Mouse (Mus musculus): Measurements from ENCODE around the gene Gramd1b. TPM values are rescaled to one million over a fixed set of nuclear protein-coding genes. Genes with fewer than 3 reads are reported as not detected.

Gene Gramd1b
- 13.5 and 13.9 TPM in 2 replicates for polyA plus RNA-seq (2015; fragmentation: Nextera tagmentation; extraction: Ambion mirVana)

DNA sequence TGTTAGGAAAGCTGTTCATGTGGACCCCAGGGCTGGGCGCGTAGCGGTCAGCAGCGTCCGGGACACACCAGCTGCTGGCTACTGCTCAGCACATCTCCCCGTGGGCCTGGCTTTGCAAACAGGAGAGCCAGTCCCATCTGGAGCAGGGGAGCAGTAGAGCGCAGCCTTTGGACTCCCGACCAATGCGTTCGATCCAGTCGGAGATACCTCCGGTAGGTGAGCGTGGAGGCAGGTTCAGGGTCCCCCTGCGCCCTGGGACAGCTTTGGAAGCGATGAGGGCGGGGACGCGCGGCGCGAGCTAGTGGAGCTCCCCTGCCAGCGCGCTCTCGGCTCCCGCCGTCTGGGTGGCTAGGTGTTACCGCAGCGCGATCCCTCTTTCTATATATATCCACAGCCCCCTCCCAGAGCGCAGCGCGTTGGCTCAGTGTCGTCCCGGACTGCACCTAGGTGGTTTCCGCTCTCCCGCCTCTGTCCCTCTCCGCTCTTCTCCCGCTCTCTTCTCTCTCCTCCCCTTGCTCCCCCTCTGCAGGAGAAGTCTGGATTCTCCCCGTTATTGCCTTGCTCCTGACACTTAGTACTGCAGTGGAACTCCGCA lies at the start of gene Gramd1b:
Gene Gramd1b (minus strand): TSS at position 357 of the 595 bp plus-strand sequence.
- under 1% methylated on average over 40 of the region's 40 CpGs for WGBS
- peak within 1 kb of the TSS; percentile 84 for H3K4me2 ChIP-seq
- peaks cover 18% of the 10 kb centered on the region for H3K27me3 ChIP-seq
- H3K9ac ChIP-seq: peak within 1 kb of the TSS; percentile 77
- peaks cover 15% of the 10 kb centered on the region for H3K4me1 ChIP-seq (replicated peaks)
- H3K4me3 ChIP-seq: peak within 1 kb of the TSS; percentile 56
- no peaks in the 10 kb centered on the region for H3K36me3 ChIP-seq
- ATAC-seq (ENCODE audit: low FRiP score): peak; percentile 81
- no peaks in the 10 kb centered on the region for H3K9me3 ChIP-seq
- H3K27ac ChIP-seq: no peak within 1 kb of the TSS

DNA sequence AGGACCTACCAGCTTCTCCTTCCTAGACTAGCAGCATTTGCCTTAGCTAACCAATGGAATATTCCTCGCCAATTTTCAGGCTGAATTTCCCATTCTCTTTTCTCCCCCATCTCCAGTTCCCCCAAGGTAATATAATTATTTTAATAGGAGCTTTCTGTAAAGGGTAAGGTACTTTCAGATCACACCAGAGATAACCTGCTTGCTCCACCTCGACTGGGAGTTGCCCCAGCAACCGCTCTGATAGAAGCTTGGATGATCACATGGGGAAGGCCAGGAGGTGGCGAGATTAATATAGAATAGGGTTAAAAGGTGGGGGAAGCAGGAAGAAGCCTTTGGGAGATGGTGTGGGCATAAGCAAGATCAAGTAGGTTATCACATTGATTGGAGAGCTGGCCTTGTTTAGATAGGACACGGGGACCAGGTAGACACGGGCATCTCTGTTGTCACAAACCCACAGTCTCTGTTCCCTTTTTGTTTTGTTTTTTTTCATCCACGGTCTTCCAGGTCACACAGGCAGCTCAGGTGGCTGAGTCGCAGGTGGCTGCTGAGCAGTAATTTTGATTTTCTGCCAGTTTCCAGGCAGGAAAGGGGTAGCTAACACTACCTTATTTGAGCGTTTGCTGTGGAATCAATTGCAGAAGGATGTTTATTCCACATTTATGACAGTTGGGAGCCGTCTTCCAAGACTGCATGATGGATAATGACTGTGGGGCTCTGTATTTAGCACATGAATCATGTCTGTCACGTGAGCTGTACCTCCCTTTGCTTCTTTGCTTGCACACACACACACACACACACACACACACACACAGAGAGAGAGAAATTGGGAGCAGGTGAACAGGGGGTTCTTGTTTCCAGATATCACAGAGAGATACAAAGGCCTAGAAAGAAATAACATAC lies 47.8 kb upstream of the Gramd1b start:
- Histone ChIP-seq H3K9me3 (no peaks in the 10 kb centered on the region), H3K4me1 (replicated peaks) (peaks cover 13% of the 10 kb centered on the region), H3K27ac (peak overlapping the region; percentile 36), H3K27me3 (no peaks in the 10 kb centered on the region), H3K4me2 (no peak overlapping the region), H3K4me3 (no peak overlapping the region), H3K36me3 (no peaks in the 10 kb centered on the region), H3K9ac (no peak overlapping the region)
- no peak for ATAC-seq (ENCODE audit: low FRiP score)
- 69% methylated on average over 11 of the region's 11 CpGs for whole genome bisulfite sequencing

DNA sequence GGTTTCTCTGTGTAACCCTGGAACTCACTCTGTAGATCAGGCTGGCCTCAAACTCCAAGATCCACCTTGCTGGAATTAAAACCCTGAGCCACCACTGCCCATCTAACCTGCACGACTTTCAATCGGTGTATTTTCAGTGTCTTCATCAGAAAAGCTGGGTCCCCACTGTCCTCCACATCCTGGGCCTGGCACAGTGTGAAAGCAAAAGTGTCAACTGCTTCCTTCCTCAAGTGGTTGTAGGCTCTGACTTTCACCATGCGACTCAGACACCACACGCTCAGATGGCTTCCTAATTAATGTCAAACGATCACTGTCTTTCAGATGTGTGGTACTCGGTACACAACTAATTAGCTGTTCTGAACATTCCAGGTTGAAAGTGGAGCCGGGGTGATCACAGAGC lies 45.9 kb upstream of the Gramd1b start:
- 84% methylated on average over 7 of the region's 7 CpGs for WGBS
- H3K4me2 ChIP-seq: no peak overlapping the region
- ATAC-seq (ENCODE audit: low FRiP score): no peak
- no peak overlapping the region for H3K27ac ChIP-seq
- no peak overlapping the region for H3K4me3 ChIP-seq
- no peak overlapping the region for H3K9ac ChIP-seq
- no peaks in the 10 kb centered on the region for H3K9me3 ChIP-seq
- no peaks in the 10 kb centered on the region for H3K27me3 ChIP-seq
- H3K4me1 ChIP-seq (replicated peaks): peaks cover 10% of the 10 kb centered on the region
- H3K36me3 ChIP-seq: no peaks in the 10 kb centered on the region

DNA sequence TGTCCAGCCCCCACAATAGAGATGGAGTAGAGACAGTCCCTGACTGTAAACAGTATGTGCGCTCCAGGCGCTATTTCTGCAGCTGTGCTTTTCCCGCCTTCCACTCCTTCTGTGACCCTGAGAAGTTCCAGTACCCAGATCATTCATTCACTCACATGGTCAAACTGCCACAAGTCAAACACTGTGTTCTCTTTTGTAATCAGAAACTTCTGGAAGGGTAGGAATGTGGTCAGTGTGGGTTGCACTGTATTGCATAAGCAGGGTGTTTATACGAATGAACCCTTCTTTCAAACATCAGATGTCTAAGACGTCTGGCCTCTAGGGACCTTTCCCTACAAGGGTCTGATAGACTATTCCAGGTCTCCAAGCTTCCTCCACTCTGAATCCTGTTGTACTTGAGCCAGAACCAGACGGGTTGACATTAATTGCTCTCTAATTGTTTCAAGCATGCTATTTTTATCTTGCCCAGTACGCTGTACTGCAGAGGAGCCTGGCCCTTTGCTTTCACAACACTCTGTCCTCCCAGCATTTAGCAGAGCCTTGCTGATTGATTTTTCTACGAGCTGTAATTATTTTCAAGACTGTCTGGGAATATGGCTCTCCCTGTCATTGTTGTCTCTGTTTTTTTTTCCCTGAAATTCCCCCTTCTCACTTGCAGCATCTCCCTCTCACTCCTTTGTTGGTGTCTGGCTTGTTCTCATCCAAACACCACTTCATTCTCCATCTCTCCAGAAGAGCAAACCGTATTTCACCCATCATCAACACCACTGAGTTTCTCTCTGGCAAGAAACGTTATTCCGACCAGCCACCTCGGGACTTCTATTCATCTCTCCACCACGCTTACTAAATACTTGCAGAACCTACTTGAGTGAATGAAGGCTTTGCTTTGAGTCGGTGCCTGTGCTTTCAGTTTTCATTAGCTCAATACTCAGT lies 44.1 kb upstream of the Gramd1b start:
- Histone ChIP-seq H3K9ac (no peak overlapping the region), H3K4me2 (no peak overlapping the region), H3K4me3 (no peak overlapping the region), H3K36me3 (no peaks in the 10 kb centered on the region), H3K9me3 (no peaks in the 10 kb centered on the region), H3K27me3 (no peaks in the 10 kb centered on the region), H3K4me1 (replicated peaks) (peaks cover 10% of the 10 kb centered on the region), H3K27ac (peak overlapping the region; percentile 35)
- 69% methylated on average over 14 of the region's 14 CpGs for WGBS
- no peak for ATAC-seq (ENCODE audit: low FRiP score)

DNA sequence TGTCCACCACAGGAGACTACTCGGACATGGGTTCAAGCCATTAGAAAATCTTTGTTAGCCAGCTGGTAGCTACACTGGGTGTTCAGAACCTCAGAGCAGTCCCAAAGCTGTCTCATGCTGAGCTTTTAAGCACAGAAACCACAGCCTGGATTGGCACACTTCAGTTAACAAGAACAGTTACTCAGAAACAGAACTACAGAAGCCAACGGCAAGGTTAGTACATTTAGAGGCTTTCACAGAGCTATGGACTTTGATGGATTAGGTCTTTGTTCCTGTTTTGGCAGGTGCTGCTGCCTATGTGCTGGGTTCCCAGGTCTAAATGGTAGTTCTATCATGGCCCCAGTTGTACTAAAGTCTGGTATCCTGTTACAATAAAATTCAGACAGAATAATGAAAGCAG lies 40.1 kb upstream of the Gramd1b start:
- no peak overlapping the region for H3K27ac ChIP-seq
- no peak for ATAC-seq (ENCODE audit: low FRiP score)
- WGBS: 77% methylated on average over 2 of the region's 2 CpGs
- H3K27me3 ChIP-seq: no peaks in the 10 kb centered on the region
- no peak overlapping the region for H3K4me2 ChIP-seq
- H3K9ac ChIP-seq: no peak overlapping the region
- no peaks in the 10 kb centered on the region for H3K36me3 ChIP-seq
- H3K4me3 ChIP-seq: no peak overlapping the region
- peaks cover 10% of the 10 kb centered on the region for H3K4me1 ChIP-seq (replicated peaks)
- H3K9me3 ChIP-seq: no peaks in the 10 kb centered on the region

DNA sequence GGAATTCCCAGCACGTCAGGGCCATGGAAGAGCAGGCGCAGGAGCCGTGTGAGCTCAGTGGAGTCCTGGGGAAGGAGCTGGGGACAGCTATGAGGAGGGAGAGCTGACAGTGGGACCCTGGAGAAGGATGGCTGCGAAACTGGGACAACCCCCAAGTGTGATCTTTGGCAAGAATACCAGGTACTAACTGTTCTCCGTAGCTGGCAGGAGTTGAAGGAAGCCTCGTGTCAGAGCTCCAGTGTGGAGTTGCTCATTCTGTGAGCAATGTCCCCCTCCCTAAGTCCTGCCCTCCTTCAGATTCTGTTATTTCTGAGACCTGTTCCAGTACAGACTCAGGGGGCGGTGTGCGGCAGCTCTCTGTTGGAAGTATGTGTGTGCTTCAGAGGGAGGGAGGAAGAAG lies 36.9 kb upstream of the Gramd1b start:
- Histone ChIP-seq H3K4me2 (no peak overlapping the region), H3K9me3 (no peaks in the 10 kb centered on the region), H3K9ac (no peak overlapping the region), H3K36me3 (no peaks in the 10 kb centered on the region), H3K27ac (no peak overlapping the region), H3K27me3 (no peaks in the 10 kb centered on the region), H3K4me1 (replicated peaks) (no peaks in the 10 kb centered on the region), H3K4me3 (no peak overlapping the region)
- ATAC-seq (ENCODE audit: low FRiP score): no peak
- WGBS: 73% methylated on average over 8 of the region's 8 CpGs

DNA sequence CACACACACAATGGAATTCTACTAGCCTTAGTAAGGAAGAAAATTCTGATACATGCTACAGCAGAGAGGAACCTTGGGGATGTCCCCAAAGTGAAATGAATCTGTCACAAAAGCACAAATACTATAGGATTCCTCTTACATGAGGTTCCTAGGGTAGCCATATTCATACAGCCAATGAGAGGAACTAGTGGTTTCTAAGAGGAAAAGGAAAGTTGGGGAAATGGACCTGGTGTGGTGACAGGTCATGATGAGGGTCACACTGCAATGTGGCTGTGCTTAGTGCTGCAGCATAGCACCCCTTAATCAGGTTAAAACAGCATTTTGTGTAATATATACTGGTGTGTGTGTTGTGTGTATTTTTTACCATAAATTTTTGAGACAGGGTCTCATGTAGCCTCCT lies 32.6 kb upstream of the Gramd1b start:
- ATAC-seq (ENCODE audit: low FRiP score): no peak
- no peaks in the 10 kb centered on the region for H3K4me1 ChIP-seq (replicated peaks)
- no peaks in the 10 kb centered on the region for H3K27me3 ChIP-seq

DNA sequence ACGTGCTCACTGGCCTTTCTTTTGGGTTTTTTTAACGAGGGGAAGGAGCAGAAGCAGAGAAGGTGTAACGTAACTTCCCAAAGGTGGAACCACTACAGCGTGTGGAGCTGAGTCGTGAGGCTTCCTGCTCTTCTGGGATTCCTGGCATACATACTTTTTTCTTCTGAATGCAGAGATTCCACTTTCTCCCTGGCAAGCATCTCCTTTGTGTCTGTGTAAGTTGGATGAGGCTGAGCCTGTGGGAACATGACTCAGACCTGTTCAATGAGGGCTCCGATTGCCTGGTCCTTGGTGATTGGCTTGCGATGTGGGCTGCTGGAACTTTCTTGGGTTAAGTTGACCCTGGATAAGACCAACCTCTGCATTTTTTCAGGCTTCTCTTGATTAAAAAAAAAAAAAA lies 28.5 kb upstream of the Gramd1b start:
- Histone ChIP-seq H3K4me3 (no peak overlapping the region), H3K9ac (no peak overlapping the region), H3K9me3 (no peaks in the 10 kb centered on the region), H3K4me1 (replicated peaks) (no peaks in the 10 kb centered on the region), H3K27me3 (no peaks in the 10 kb centered on the region), H3K36me3 (no peaks in the 10 kb centered on the region), H3K27ac (no peak overlapping the region), H3K4me2 (no peak overlapping the region)
- WGBS: 85% methylated on average over 7 of the region's 7 CpGs
- no peak for ATAC-seq (ENCODE audit: low FRiP score)

More for the DNA sequence above, 32.6 kb upstream of the Gramd1b start:
- no peaks in the 10 kb centered on the region for H3K9me3 ChIP-seq
- H3K36me3 ChIP-seq: no peaks in the 10 kb centered on the region
- no peak overlapping the region for H3K9ac ChIP-seq
- no peak overlapping the region for H3K4me3 ChIP-seq
- no peak overlapping the region for H3K4me2 ChIP-seq
- H3K27ac ChIP-seq: no peak overlapping the region

DNA sequence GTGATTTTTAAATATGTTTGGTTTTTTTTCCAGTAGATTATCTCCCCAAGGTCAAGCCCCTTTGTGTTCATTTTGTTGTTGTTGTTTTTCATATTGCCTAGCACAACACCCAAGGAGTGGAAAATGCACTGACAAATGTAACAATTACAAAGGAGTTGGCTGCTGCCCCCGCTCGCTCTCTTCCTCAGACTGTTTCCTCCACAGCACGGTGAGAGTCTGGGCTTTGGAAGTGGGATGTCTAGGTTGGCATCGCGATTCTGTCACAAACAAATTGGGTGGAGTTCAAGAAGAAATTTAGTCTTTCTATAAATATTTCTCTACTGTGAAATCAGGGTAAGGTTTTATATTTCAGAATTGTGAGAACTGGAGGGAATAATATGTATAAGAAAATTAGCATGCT lies 26.6 kb upstream of the Gramd1b start:
- no peak overlapping the region for H3K9ac ChIP-seq
- no peaks in the 10 kb centered on the region for H3K9me3 ChIP-seq
- H3K4me2 ChIP-seq: no peak overlapping the region
- whole genome bisulfite sequencing: 88% methylated on average over 5 of the region's 5 CpGs
- no peaks in the 10 kb centered on the region for H3K36me3 ChIP-seq
- no peak for ATAC-seq (ENCODE audit: low FRiP score)
- H3K4me3 ChIP-seq: no peak overlapping the region
- no peak overlapping the region for H3K27ac ChIP-seq
- H3K4me1 ChIP-seq (replicated peaks): no peaks in the 10 kb centered on the region
- no peaks in the 10 kb centered on the region for H3K27me3 ChIP-seq

DNA sequence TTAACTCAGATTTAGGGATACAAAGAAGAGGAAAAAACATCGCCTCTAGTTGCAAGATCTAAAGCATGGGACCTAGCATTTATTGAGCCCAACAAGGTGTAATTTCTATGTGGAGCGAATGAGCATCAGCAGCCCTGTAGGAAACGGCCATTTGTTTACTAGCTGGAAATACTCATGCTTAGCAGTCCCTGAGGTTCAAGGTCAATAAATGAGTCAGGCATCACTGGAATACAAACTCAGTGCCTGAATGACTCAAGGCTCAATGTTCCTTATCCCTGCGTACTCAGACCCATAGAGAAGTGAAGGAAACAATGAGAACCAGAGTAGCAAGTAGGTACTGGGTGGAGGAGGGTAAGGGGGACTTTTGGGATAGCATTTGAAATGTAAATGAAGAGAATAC lies 25.2 kb upstream of the Gramd1b start:
- 67% methylated on average over 4 of the region's 4 CpGs for whole genome bisulfite sequencing
- no peaks in the 10 kb centered on the region for H3K27me3 ChIP-seq
- ATAC-seq (ENCODE audit: low FRiP score): no peak
- H3K4me2 ChIP-seq: no peak overlapping the region
- no peaks in the 10 kb centered on the region for H3K4me1 ChIP-seq (replicated peaks)
- H3K9me3 ChIP-seq: no peaks in the 10 kb centered on the region
- no peak overlapping the region for H3K4me3 ChIP-seq
- H3K36me3 ChIP-seq: no peaks in the 10 kb centered on the region
- H3K27ac ChIP-seq: no peak overlapping the region
- no peak overlapping the region for H3K9ac ChIP-seq

DNA sequence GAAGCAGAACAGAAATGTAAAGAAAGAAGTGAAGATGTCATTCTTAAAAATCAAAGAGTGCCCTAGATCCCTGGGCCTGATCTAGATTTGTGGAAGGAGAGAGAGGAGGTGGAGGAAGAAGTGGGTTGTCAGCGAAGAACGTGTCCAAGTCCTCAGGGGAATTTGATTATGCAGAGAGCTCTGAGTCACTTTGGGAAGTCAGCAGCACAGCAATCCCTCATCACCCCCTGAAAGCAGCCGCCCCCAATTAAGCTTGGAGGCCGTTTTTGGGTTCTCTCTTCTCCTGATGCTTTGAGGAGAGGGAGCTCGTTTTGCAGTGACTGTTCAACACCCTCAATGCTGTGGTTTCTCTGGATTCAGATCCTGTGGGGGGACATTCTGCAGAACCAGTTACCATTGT lies 24.1 kb upstream of the Gramd1b start:
- H3K9me3 ChIP-seq: no peaks in the 10 kb centered on the region
- H3K27ac ChIP-seq: no peak overlapping the region
- 67% methylated on average over 5 of the region's 5 CpGs for WGBS
- no peak for ATAC-seq (ENCODE audit: low FRiP score)
- no peak overlapping the region for H3K4me2 ChIP-seq
- no peaks in the 10 kb centered on the region for H3K36me3 ChIP-seq
- H3K4me1 ChIP-seq (replicated peaks): no peaks in the 10 kb centered on the region
- H3K4me3 ChIP-seq: no peak overlapping the region
- H3K9ac ChIP-seq: no peak overlapping the region
- no peaks in the 10 kb centered on the region for H3K27me3 ChIP-seq

DNA sequence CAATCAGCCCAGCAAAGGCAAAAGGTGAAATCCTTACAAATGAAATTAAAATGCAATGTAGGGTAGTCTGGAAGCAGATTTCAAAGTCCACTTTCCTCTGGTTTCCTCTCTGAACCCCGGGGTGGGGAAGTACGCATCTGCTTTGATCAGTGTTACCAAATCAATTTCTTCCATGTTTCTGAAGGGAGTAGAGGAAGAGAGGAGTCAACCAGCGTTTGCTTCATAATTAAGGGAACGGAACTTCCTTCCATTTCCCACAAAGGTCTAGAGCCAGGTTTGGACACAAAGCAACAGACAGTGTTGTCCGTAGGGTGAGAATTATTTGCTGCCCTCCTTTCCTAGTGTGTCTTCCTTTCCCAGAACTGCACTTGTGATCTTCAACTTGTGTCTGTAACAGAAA lies 16.7 kb upstream of the Gramd1b start:
- Histone ChIP-seq H3K9me3 (no peaks in the 10 kb centered on the region), H3K4me1 (replicated peaks) (no peaks in the 10 kb centered on the region), H3K9ac (no peak overlapping the region), H3K27ac (no peak overlapping the region), H3K36me3 (no peaks in the 10 kb centered on the region), H3K27me3 (no peaks in the 10 kb centered on the region), H3K4me2 (no peak overlapping the region), H3K4me3 (no peak overlapping the region)
- no peak for ATAC-seq (ENCODE audit: low FRiP score)
- 92% methylated on average over 5 of the region's 5 CpGs for WGBS

All from hindbrain, embryonic 13.5 days (tissue).